Mouse (Mus musculus) kidney, adult 8-10 months (tissue): ENCODE results near the gene Gm4340.
"Not testable (repeated sequence)": the region's sequence is repeated elsewhere in the genome, so short reads cannot be mapped to it uniquely, and the experiment has no call there.

Experiments used
- DNase-seq, 2 experiments: peaks; one replicate each; pipeline ENCODE4 v3.0.0; 2022

Gm4340 gene

GRCm38 (mm10) chr10:104193742-104194141 lies at the start of gene Gm4340:
Gene Gm4340, plus strand, starts transcription at chr10:104194042.
- not testable (repeated sequence) for DNase-seq

GRCm38 (mm10) chr10:104151197-104151596 lies 42.6 kb upstream of the Gm4340 start, which contains the start of gene Gm6763:
Gene Gm6763, plus strand, starts transcription at chr10:104151497.
- not testable (repeated sequence) for DNase-seq

- DNase-seq: not testable (repeated sequence)
These were observed 34.1 kb upstream of the Gm4340 start, which contains the start of gene Gm8764 for GRCm38 (mm10) chr10:104159706-104160105. Gene Gm8764, plus strand, starts transcription at chr10:104160006.

- not testable (repeated sequence) for DNase-seq
These were observed 25.6 kb upstream of the Gm4340 start, which contains the start of gene Gm21304 for GRCm38 (mm10) chr10:104168215-104168614. Gene Gm21304, plus strand, starts transcription at chr10:104168515.

- not testable (repeated sequence) for DNase-seq
These were observed 17.1 kb upstream of the Gm4340 start, which contains the start of gene Gm21312 for GRCm38 (mm10) chr10:104176724-104177123. Gene Gm21312, plus strand, starts transcription at chr10:104177024.

- not testable (repeated sequence) for DNase-seq
These were observed 8.6 kb upstream of the Gm4340 start, which contains the start of gene Gm20765 for GRCm38 (mm10) chr10:104185233-104185632. Gene Gm20765, plus strand, starts transcription at chr10:104185533.

- no peak for DNase-seq
These were observed 15.8 kb downstream of the Gm4340 start for GRCm38 (mm10) chr10:104209655-104210054.

GRCm38 (mm10) chr10:104210268-104210990 lies 16.6 kb downstream of the Gm4340 start:
- no peak for DNase-seq

GRCm38 (mm10) chr10:104214527-104214926 lies 20.7 kb downstream of the Gm4340 start:
- no peak for DNase-seq

- no peak for DNase-seq
These were observed 26.6 kb downstream of the Gm4340 start for GRCm38 (mm10) chr10:104220303-104221021.
